Mouse (Mus musculus) embryonic fibroblast, embryonic 13.5 days (primary cell): Measurements from ENCODE around the gene Agtrap.

Source experiments
- CTCF ChIP-seq: IDR thresholded peaks from 2 replicates; pipeline ENCODE4 v1.5.1; 2011; ENCODE audit warnings: mild to moderate bottlenecking, control low read depth, low read length, moderate library complexity, borderline replicate concordance; ENCODE audit not compliant: insufficient read depth
- POLR2A ChIP-seq: IDR thresholded peaks from 2 replicates; pipeline ENCODE4 v1.6.1; 2011; ENCODE audit warnings: low read depth, mild to moderate bottlenecking, control low read depth, low read length, moderate library complexity

DNA sequence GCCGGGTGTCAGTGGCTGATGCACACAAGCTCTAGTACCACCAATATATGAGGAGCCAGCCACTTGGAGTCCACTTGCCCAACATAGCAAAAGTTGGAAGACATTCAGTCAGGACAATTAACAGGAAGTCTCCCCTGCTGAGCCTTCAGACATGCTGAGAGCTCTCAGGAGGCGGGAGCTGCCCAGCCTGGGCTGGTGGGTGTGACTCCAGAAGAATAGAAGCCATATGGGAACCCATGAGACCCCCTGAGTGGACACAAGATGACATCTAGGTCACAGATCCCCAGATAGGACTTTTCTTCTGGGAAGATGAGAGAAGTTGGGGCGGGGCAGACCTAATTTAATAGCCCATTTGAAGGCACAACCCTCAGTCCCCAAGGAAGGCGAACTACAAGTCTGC is 1.3 kb upstream of the Agtrap start:
- no peak for TF ChIP-seq POLR2A
- no peak for TF ChIP-seq CTCF
